Mouse (Mus musculus): ENCODE measurements around the gene Map10. TPM values are rescaled to one million over a fixed set of nuclear protein-coding genes. Genes with fewer than 3 reads are reported as not detected.

The Map10 gene
- polyA plus RNA-seq, 1 experiment from 2014 or later, result 1.8 TPM

DNA sequence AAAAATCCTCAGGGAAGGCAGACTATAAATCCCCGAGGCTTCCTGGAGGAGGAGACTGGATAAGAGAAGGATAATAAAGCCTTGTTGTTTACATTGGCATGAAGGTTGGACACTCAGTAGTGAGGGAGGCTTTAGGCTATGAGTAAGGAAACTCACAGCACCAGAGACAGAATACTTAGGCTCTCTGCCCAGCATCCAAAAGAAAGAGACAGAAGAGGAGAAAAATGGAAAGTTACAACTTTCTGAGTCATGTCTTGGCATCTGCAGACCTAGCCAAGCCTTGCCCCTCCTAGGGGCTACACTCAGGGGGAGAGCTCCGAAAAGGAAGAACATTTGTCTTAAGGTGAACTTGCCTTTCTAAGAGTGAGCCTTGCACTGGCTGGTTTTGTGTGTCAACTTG, 30.0 kb upstream of the Map10 start:
- 48% methylated on average over 2 of the region's 2 CpGs for WGBS
- no peak for TF ChIP-seq EP300 (optimal IDR thresholded peaks at IDR 0.05)
- TF ChIP-seq CTCF (IDR thresholded peaks at IDR 0.05; ENCODE audit: low read depth), result no peak
- H3K9me3 ChIP-seq (ENCODE audit: control insufficient read depth, low read length), result no peaks in the 10 kb centered on the region
- DNase-seq (ENCODE audit: low spot score) (no peak), ATAC-seq (ENCODE audit: low FRiP score, low TSS enrichment) (no peak)
- no peak overlapping the region for H3K4me2 ChIP-seq (replicated peaks; ENCODE audit: low read depth)
- no peak overlapping the region for H3K9ac ChIP-seq (ENCODE audit: low read length)
- H3K36me3 ChIP-seq (ENCODE audit: control insufficient read depth, insufficient read depth, low read length), result no peaks in the 10 kb centered on the region
- no peaks in the 10 kb centered on the region for H3K4me1 ChIP-seq (replicated peaks; ENCODE audit: control insufficient read depth, insufficient read depth)
- H3K4me3 ChIP-seq (ENCODE audit: low read depth, low read length), result no peak overlapping the region
- H3K27me3 ChIP-seq (ENCODE audit: control insufficient read depth, insufficient read depth, low read length), result no peaks in the 10 kb centered on the region
- H3K27ac ChIP-seq (replicated peaks), result no peak overlapping the region

DNA sequence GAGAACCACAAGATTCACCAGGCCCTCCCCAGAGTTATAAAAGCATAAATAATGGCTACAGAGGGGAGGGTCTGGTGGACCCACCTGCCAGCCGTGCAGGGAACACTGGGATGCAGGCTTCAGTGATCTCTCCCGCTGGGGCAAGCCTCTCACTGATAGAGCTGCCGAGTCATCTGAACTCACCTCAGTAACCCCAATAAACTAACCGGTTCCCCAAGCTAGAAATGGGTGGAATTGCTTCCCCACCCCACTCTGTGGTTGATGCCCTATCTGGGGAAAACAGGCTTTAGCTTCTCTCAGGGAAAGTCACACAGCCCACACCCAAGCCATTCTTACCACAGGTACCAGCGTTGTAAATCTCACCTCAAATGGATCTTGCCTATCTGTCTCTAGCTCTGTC, 28.9 kb upstream of the Map10 start:
- TF ChIP-seq EP300 (optimal IDR thresholded peaks at IDR 0.05), result no peak
- TF ChIP-seq CTCF (IDR thresholded peaks at IDR 0.05; ENCODE audit: low read depth), result no peak
- Histone ChIP-seq H3K4me1 (replicated peaks; ENCODE audit: control insufficient read depth, insufficient read depth) (no peaks in the 10 kb centered on the region), H3K27ac (replicated peaks) (peak overlapping the region; percentile 35; the same call in 1 of the 2 replicates), H3K4me2 (replicated peaks; ENCODE audit: low read depth) (no peak overlapping the region), H3K9me3 (ENCODE audit: control insufficient read depth, low read length) (no peaks in the 10 kb centered on the region), H3K36me3 (ENCODE audit: control insufficient read depth, insufficient read depth, low read length) (no peaks in the 10 kb centered on the region), H3K4me3 (ENCODE audit: low read depth, low read length) (no peak overlapping the region), H3K27me3 (ENCODE audit: control insufficient read depth, insufficient read depth, low read length) (no peaks in the 10 kb centered on the region), H3K9ac (ENCODE audit: low read length) (no peak overlapping the region)
- no peak for DNase-seq (ENCODE audit: low spot score)
- ATAC-seq (ENCODE audit: low FRiP score, low TSS enrichment), result no peak
- WGBS, result 63% methylated on average over 5 of the region's 5 CpGs

DNA sequence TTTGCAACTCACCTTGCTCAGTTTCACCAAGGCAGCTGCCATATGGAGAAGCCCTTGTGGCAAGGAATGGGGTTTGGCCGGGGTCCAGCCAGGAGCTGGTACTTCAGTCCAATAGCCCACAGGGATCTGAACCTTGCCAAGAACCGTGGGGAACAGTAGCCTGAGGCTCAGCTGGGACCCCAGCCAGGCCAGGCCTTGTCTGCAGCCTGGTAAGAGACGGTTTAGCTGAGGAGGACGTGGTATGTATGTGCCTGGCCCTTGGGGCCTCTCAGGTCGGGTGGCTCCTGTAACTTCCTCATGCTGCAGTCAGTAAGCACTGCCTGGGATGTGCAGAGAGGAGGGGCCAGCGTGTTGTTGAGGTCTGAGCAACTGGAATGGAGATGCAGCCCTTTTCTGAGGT, 27.8 kb upstream of the Map10 start:
- WGBS, result 37% methylated on average over 6 of the region's 6 CpGs
- ATAC-seq (ENCODE audit: low FRiP score, low TSS enrichment) (peak; percentile 41), DNase-seq (ENCODE audit: low spot score) (no peak)
- Histone ChIP-seq H3K27me3 (ENCODE audit: control insufficient read depth, insufficient read depth, low read length) (no peaks in the 10 kb centered on the region), H3K9ac (ENCODE audit: low read length) (no peak overlapping the region), H3K27ac (replicated peaks) (no peak overlapping the region), H3K4me2 (replicated peaks; ENCODE audit: low read depth) (no peak overlapping the region), H3K4me3 (ENCODE audit: low read depth, low read length) (no peak overlapping the region), H3K36me3 (ENCODE audit: control insufficient read depth, insufficient read depth, low read length) (no peaks in the 10 kb centered on the region), H3K9me3 (ENCODE audit: control insufficient read depth, low read length) (no peaks in the 10 kb centered on the region), H3K4me1 (replicated peaks; ENCODE audit: control insufficient read depth, insufficient read depth) (no peaks in the 10 kb centered on the region)
- TF ChIP-seq EP300 (optimal IDR thresholded peaks at IDR 0.05) (no peak), CTCF (IDR thresholded peaks at IDR 0.05; ENCODE audit: low read depth) (no peak)

DNA sequence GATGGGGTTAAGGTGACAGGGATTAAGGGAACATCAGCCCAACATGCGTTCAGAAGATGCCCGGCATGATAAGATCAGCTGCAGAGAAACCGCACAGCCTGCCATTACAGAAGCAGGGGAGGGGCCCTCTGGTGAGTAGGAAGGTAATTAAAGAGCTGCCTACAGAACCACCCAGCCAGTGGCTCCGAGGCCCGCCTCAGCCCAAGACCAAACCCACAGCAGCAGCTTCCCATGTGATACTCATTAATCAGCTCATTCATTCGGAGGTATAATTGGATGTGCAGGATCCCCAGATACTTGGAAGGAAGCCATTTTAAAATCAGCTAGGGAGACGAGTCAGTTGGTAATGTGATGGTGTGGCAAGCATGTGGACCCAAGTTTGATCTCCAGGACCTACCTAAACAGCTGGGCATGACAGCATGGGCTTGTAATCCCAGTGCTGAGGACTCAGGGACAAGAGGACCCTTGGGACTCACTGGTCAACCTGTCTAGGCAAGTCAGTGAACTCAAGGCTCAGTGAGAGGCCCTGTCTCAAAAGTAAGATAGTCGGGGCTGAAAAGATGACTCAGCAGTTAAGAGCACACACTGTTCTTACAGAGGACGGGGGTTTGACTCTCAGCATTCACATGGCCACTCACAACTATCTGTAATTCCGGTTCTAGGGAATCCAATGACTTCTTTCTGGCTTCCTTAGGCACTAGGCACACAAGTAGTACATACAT, 23.7 kb upstream of the Map10 start:
- H3K27me3 ChIP-seq (ENCODE audit: control insufficient read depth, insufficient read depth, low read length), result no peaks in the 10 kb centered on the region
- ATAC-seq (ENCODE audit: low FRiP score, low TSS enrichment) (no peak), DNase-seq (ENCODE audit: low spot score) (no peak)
- H3K36me3 ChIP-seq (ENCODE audit: control insufficient read depth, insufficient read depth, low read length), result no peaks in the 10 kb centered on the region
- TF ChIP-seq CTCF (IDR thresholded peaks at IDR 0.05; ENCODE audit: low read depth), result no peak
- TF ChIP-seq EP300 (optimal IDR thresholded peaks at IDR 0.05), result no peak
- WGBS, result 50% methylated on average over 10 of the region's 10 CpGs
- H3K27ac ChIP-seq (replicated peaks), result no peak overlapping the region
- H3K4me3 ChIP-seq (ENCODE audit: low read depth, low read length), result no peak overlapping the region
- H3K4me2 ChIP-seq (replicated peaks; ENCODE audit: low read depth), result no peak overlapping the region
- no peaks in the 10 kb centered on the region for H3K4me1 ChIP-seq (replicated peaks; ENCODE audit: control insufficient read depth, insufficient read depth)
- H3K9me3 ChIP-seq (ENCODE audit: control insufficient read depth, low read length), result no peaks in the 10 kb centered on the region
- H3K9ac ChIP-seq (ENCODE audit: low read length), result no peak overlapping the region

DNA sequence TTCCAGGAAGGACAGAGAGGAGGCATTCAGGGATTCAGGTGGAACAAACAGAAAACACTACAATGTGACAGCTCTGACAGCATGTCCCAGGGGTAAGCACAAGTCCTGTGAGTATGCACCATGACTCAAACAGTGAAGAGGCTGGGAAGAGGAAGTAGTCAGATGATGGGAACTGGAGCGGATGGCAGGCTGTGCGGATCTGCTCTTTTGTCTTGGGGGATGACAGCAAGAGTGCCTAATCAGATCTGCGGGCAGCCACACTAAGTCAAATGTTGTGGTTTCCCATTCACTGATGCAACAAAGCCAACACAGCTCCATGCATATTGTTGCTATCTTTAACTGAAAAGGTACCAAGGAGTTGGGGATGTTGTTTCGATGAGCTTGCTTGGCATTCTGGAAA, 20.2 kb upstream of the Map10 start:
- no peak for DNase-seq (ENCODE audit: low spot score)
- no peak overlapping the region for H3K4me2 ChIP-seq (replicated peaks; ENCODE audit: low read depth)
- no peak for TF ChIP-seq CTCF (IDR thresholded peaks at IDR 0.05; ENCODE audit: low read depth)
- no peak for TF ChIP-seq EP300 (optimal IDR thresholded peaks at IDR 0.05)
- H3K27me3 ChIP-seq (ENCODE audit: control insufficient read depth, insufficient read depth, low read length), result no peaks in the 10 kb centered on the region
- H3K36me3 ChIP-seq (ENCODE audit: control insufficient read depth, insufficient read depth, low read length), result no peaks in the 10 kb centered on the region
- H3K4me1 ChIP-seq (replicated peaks; ENCODE audit: control insufficient read depth, insufficient read depth), result no peaks in the 10 kb centered on the region
- ATAC-seq (ENCODE audit: low FRiP score, low TSS enrichment), result no peak
- WGBS, result 71% methylated on average over 4 of the region's 4 CpGs
- H3K9ac ChIP-seq (ENCODE audit: low read length), result no peak overlapping the region
- no peaks in the 10 kb centered on the region for H3K9me3 ChIP-seq (ENCODE audit: control insufficient read depth, low read length)
- H3K27ac ChIP-seq (replicated peaks), result no peak overlapping the region
- H3K4me3 ChIP-seq (ENCODE audit: low read depth, low read length), result no peak overlapping the region

DNA sequence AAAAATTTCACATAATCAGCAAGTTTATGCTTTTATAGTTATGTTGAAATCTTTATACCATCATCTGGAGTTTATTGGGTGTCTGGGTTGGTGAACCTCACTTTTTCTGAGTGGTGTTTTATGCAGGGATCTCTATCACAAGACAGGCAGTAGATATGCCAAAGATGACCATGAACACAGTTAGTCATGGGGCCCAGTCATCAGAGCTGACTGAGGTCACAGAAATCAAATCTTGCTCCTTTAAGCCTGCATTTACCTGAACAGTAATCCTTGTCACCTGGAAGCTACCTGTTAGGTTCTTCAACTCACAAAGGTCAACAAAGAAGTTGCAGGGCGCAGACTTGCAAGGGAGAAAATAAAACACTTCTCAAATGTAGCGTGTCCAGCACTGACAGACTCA, 14.8 kb upstream of the Map10 start:
- no peak for DNase-seq (ENCODE audit: low spot score)
- no peak overlapping the region for H3K27ac ChIP-seq (replicated peaks)
- H3K9me3 ChIP-seq (ENCODE audit: control insufficient read depth, low read length), result no peaks in the 10 kb centered on the region
- H3K4me2 ChIP-seq (replicated peaks; ENCODE audit: low read depth), result no peak overlapping the region
- no peak for TF ChIP-seq EP300 (optimal IDR thresholded peaks at IDR 0.05)
- TF ChIP-seq CTCF (IDR thresholded peaks at IDR 0.05; ENCODE audit: low read depth), result no peak
- no peaks in the 10 kb centered on the region for H3K27me3 ChIP-seq (ENCODE audit: control insufficient read depth, insufficient read depth, low read length)
- no peak overlapping the region for H3K9ac ChIP-seq (ENCODE audit: low read length)
- H3K36me3 ChIP-seq (ENCODE audit: control insufficient read depth, insufficient read depth, low read length), result no peaks in the 10 kb centered on the region
- H3K4me1 ChIP-seq (replicated peaks; ENCODE audit: control insufficient read depth, insufficient read depth), result no peaks in the 10 kb centered on the region
- WGBS, result 88% methylated on average over 2 of the region's 2 CpGs
- no peak overlapping the region for H3K4me3 ChIP-seq (ENCODE audit: low read depth, low read length)
- no peak for ATAC-seq (ENCODE audit: low FRiP score, low TSS enrichment)
